Mouse (Mus musculus) forebrain, embryonic 13.5 days (tissue): ENCODE data around the gene Fn1. TPM values are rescaled to one million over a fixed set of nuclear protein-coding genes. Genes with fewer than 3 reads are reported as not detected.

Experiments
- ATAC-seq: fragments of 200-750 bp; cut with Nextera tagmentation; 2 replicates; pipeline ENCODE4 v1.8.0; 2017
- H3K27ac ChIP-seq: fragments of 300-500 bp; sonication (generic); 2 replicates; pipeline ENCODE4 v1.5.1; 2015; ENCODE audit warnings: inconsistent platforms, mild to moderate bottlenecking, moderate library complexity
- H3K27me3 ChIP-seq: fragments of 300-500 bp; sonication (generic); 2 replicates; pipeline ENCODE4 v1.6.1; 2015; ENCODE audit warnings: mild to moderate bottlenecking, inconsistent platforms
- H3K36me3 ChIP-seq: fragments of 300-500 bp; sonication (generic); 2 replicates; pipeline ENCODE4 v1.6.1; 2015; ENCODE audit warnings: mild to moderate bottlenecking, inconsistent platforms; ENCODE audit not compliant: poor library complexity, severe bottlenecking
- H3K4me1 ChIP-seq: fragments of 300-500 bp; sonication (generic); 2 replicates; pipeline ENCODE4 v1.6.1; 2015; ENCODE audit warnings: inconsistent platforms
- H3K4me2 ChIP-seq: fragments of 300-500 bp; sonication (generic); 2 replicates; pipeline ENCODE4 v1.6.1; 2015; ENCODE audit warnings: inconsistent platforms, mild to moderate bottlenecking, moderate library complexity
- H3K4me3 ChIP-seq: fragments of 300-500 bp; sonication (generic); 2 replicates; pipeline ENCODE4 v1.5.1; 2015; ENCODE audit warnings: mild to moderate bottlenecking, inconsistent platforms
- H3K9ac ChIP-seq: fragments of 300-500 bp; sonication (generic); 2 replicates; pipeline ENCODE4 v1.6.1; 2015; ENCODE audit warnings: mild to moderate bottlenecking, inconsistent platforms
- H3K9me3 ChIP-seq: fragments of 300-500 bp; sonication (generic); replicated peaks from 2 replicates; pipeline ENCODE4 v1.6.1; 2016; ENCODE audit warnings: inconsistent platforms
- WGBS: fragments of 180-500 bp; shearing (Covaris S2); methylation state at CpG from one replicate; pipeline ENCODE4 v1.1.7; 2015; 5-methylcytosine and 5-hydroxymethylcytosine counted together
- polyA plus RNA-seq: library from polyadenylated mRNA; unstranded; fragments of >200 nt; fragmentation: Nextera tagmentation; extraction: Ambion mirVana; gene quantifications from 2 replicates; pipeline ENCODE4 v1.2.1, GENCODE M21; 2015

Fn1 gene
- polyA plus RNA-seq, 1 experiment from 2014 or later, result 31.2 TPM

DNA sequence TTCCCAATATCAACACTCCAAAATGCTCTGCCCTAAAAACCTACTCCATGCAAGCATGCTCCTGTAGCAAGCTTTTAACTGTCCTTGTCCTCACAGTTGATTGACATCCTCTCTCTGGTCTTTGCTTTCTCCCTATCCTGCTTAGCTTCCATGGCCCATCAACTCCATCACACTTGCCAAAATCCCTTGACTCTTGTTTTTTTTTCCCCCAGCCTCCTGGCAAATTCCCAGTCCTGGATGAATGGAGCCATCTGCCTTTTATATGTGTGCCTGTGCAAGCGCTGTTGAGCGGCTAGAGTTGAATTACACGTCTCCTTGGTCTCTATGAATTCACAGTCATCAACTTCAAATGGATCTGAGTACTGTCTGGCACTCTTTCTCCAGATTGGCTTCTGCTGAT is 112.6 kb downstream of the Fn1 start:
- Histone ChIP-seq H3K4me2 (no peak overlapping the region), H3K36me3 (no peaks in the 10 kb centered on the region), H3K4me1 (no peaks in the 10 kb centered on the region), H3K9me3 (no peaks in the 10 kb centered on the region), H3K27me3 (no peaks in the 10 kb centered on the region), H3K27ac (no peak overlapping the region), H3K9ac (no peak overlapping the region), H3K4me3 (no peak overlapping the region)
- WGBS, result 83% methylated on average over 3 of the region's 3 CpGs
- no peak for ATAC-seq

DNA sequence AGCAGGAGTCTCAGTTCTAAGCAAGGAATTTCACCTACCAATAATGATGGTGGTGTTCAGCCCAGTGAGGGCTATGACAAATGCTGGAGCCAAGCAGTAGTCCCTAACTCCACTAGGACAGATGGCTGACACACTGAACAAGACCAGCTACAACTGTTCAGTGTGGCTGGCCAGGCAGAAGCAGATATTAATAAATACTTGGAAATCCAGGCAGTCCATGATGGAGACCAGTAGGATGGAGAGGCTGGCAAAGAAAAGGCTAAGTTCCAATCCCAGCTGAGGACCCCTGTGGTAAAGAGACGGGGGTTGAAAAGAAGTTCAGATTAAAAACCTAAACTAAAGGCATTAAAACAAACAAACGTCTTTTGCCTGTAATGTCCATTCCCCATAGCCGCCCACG is 113.4 kb downstream of the Fn1 start:
- Histone ChIP-seq H3K9ac (no peak overlapping the region), H3K27me3 (no peaks in the 10 kb centered on the region), H3K36me3 (no peaks in the 10 kb centered on the region), H3K27ac (no peak overlapping the region), H3K4me1 (no peaks in the 10 kb centered on the region), H3K9me3 (no peaks in the 10 kb centered on the region), H3K4me2 (no peak overlapping the region), H3K4me3 (no peak overlapping the region)
- 84% methylated on average over 4 of the region's 4 CpGs for WGBS
- ATAC-seq, result no peak

Other genes starting within 250 kb of the Fn1 start
- not detected in 2 replicates for gene Abca12, start 238.3 kb downstream of the Fn1 start, polyA plus RNA-seq
- 38.7 and 42.3 TPM in 2 replicates for gene Atic, start 96.0 kb downstream of the Fn1 start, polyA plus RNA-seq